ENCODE assay signal across 8 mouse cellular contexts in the genomic region with DNA sequence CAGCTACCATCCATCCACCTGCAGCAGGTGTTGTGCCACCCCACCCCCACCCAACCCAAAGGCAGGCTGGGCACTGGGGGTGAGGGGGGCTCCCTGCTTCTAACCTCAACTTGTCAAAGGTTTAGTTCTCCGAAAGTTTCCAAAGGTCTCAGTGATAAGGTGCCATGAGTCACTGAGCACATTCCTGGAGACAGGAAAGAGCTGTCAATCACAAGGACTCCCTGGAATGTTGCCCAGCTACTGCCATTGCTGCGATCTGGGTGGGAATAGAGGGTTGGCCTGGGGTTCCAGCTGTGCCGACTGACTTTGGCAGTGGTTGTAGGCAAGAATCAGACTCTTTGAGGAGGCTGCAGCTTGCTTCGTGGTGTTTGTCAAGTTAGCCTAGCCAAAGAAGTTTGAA. TPM values are rescaled to one million over a fixed set of nuclear protein-coding genes. Genes with fewer than 3 reads are reported as not detected.
DNase-seq lines count a peak whose midpoint lies in the region; ATAC-seq and TF ChIP-seq lines count a peak whose summit lies in the region.

No protein-coding gene starts in this region.

- no peak overlapping the region for H3K9ac ChIP-seq in forebrain, postnatal 0 days
- H3K9ac ChIP-seq in lung, postnatal 0 days (replicated peaks; ENCODE audit: low read depth) = no peak overlapping the region

- no peak for TF ChIP-seq CTCF in forebrain, postnatal 0 days (IDR thresholded peaks at IDR 0.05; ENCODE audit: low read depth)
- no peak for TF ChIP-seq CTCF in kidney, adult 2 months (conservative IDR thresholded peaks at IDR 0.05; ENCODE audit: insufficient read depth, insufficient read length, low read depth, low read length)
- TF ChIP-seq CTCF in lung, postnatal 0 days (IDR thresholded peaks at IDR 0.05) = no peak
- TF ChIP-seq CTCF in thymus, adult 2 months (IDR thresholded peaks at IDR 0.05; ENCODE audit: borderline replicate concordance, control insufficient read depth, extremely low read depth, insufficient read depth, low read length, poor library complexity) = no peak

- no peaks in the 10 kb centered on the region for H3K9me3 ChIP-seq in forebrain, postnatal 0 days (ENCODE audit: low read length)
- H3K9me3 ChIP-seq in lung, postnatal 0 days (ENCODE audit: low read length) = no peaks in the 10 kb centered on the region

- WGBS in forebrain, postnatal 0 days = 32% methylated on average over 4 of the region's 4 CpGs
- 16% methylated on average over 4 of the region's 4 CpGs for WGBS in kidney, adult 2 months
- 16% methylated on average over 4 of the region's 4 CpGs for WGBS in lung, postnatal 0 days
- WGBS in thymus, adult 2 months = 74% methylated on average over 4 of the region's 4 CpGs

- H3K27me3 ChIP-seq in forebrain, postnatal 0 days (ENCODE audit: insufficient read depth, low read length) = no peaks in the 10 kb centered on the region
- no peaks in the 10 kb centered on the region for H3K27me3 ChIP-seq in kidney, adult 2 months (replicated peaks; ENCODE audit: control insufficient read depth, insufficient read depth, low read length)
- no peaks in the 10 kb centered on the region for H3K27me3 ChIP-seq in lung, postnatal 0 days (replicated peaks; ENCODE audit: insufficient read depth, low read length)
- no peaks in the 10 kb centered on the region for H3K27me3 ChIP-seq in thymus, adult 2 months (ENCODE audit: control insufficient read depth, insufficient read depth, low read length)

- H3K4me3 ChIP-seq in forebrain, postnatal 0 days (ENCODE audit: low read depth, low read length) = peak overlapping the region; percentile 98
- H3K4me3 ChIP-seq in kidney, adult 2 months (ENCODE audit: insufficient read depth, low read depth, low read length) = peak overlapping the region; percentile 87
- H3K4me3 ChIP-seq in lung, postnatal 0 days (ENCODE audit: low read depth, low read length) = 0 out of 2 replicates have a peak overlapping the region, but pooled peaks have one; percentile 89
- no peak overlapping the region for H3K4me3 ChIP-seq in thymus, adult 2 months (ENCODE audit: control insufficient read depth, insufficient read depth, low read length)

- H3K4me2 ChIP-seq in forebrain, postnatal 0 days (ENCODE audit: low read depth) = peak overlapping the region; percentile 54
- H3K4me2 ChIP-seq in lung, postnatal 0 days (replicated peaks; ENCODE audit: low read depth, low read length) = peak overlapping the region; percentile 97

- TF ChIP-seq EP300 in lung, postnatal 0 days (IDR thresholded peaks at IDR 0.05) = no peak

- H3K36me3 ChIP-seq in forebrain, postnatal 0 days (ENCODE audit: insufficient read depth) = peaks cover 4% of the 10 kb centered on the region
- H3K36me3 ChIP-seq in kidney, adult 2 months (ENCODE audit: control insufficient read depth, insufficient read depth, low read length) = no peaks in the 10 kb centered on the region
- no peaks in the 10 kb centered on the region for H3K36me3 ChIP-seq in lung, postnatal 0 days (ENCODE audit: insufficient read depth, low read length)
- no peaks in the 10 kb centered on the region for H3K36me3 ChIP-seq in thymus, adult 2 months (ENCODE audit: control insufficient read depth, insufficient read depth, low read length)

- no peak for TF ChIP-seq POLR2A in kidney, adult 2 months (IDR thresholded peaks at IDR 0.05; ENCODE audit: low read depth, low read length)
- TF ChIP-seq POLR2A in thymus, adult 2 months (IDR thresholded peaks at IDR 0.05; ENCODE audit: control insufficient read depth, extremely low read depth, insufficient read depth, low read length, poor library complexity) = no peak

- H3K27ac ChIP-seq in forebrain, postnatal 0 days (ENCODE audit: low read depth, low read length) = no peak overlapping the region
- peak overlapping the region; percentile 48 for H3K27ac ChIP-seq in kidney, adult 2 months (ENCODE audit: insufficient read depth, low read depth, low read length)
- no peak overlapping the region for H3K27ac ChIP-seq in lung, postnatal 0 days (ENCODE audit: low read length)
- H3K27ac ChIP-seq in thymus, adult 2 months (ENCODE audit: control insufficient read depth, insufficient read depth, low read length) = no peak overlapping the region

- H3K4me1 ChIP-seq in forebrain, postnatal 0 days (ENCODE audit: insufficient read depth) = peaks cover 33% of the 10 kb centered on the region
- peaks cover 36% of the 10 kb centered on the region for H3K4me1 ChIP-seq in kidney, adult 2 months (ENCODE audit: control insufficient read depth, insufficient read depth, low read length)
- peaks cover 20% of the 10 kb centered on the region for H3K4me1 ChIP-seq in lung, postnatal 0 days (ENCODE audit: insufficient read depth, low read depth, low read length)
- peaks cover 39% of the 10 kb centered on the region for H3K4me1 ChIP-seq in thymus, adult 2 months (replicated peaks; ENCODE audit: control insufficient read depth, insufficient read depth, low read length)

- no peak for ATAC-seq in forebrain, postnatal 0 days
- 0 out of 2 replicates have a peak, but pooled peaks have one; percentile 18 for ATAC-seq in lung, postnatal 0 days
- no peak for ATAC-seq in cerebellum, adult (ENCODE audit: insufficient number of reproducible peaks, low FRiP score, low TSS enrichment)

- DNase-seq in urinary bladder, postnatal 14 days (ENCODE audit: low spot score) = peak; percentile 62
- no peak for DNase-seq in urinary bladder, postnatal 36 days (ENCODE audit: low spot score in 2 of 2)
- DNase-seq in forebrain, postnatal 0 days = peak; percentile 33
- DNase-seq in kidney, adult 2 months = peak; percentile 90
- peak; percentile 83 for DNase-seq in lung, postnatal 0 days (ENCODE audit: low spot score)
- DNase-seq in c-Kit-positive CD71-positive TER-119-positive erythroid progenitor cells, embryonic 14.5 days (ENCODE audit: low spot score) = no peak
- DNase-seq in thymus, adult 2 months = no peak

RNA-seq across cellular contexts. Expression of a gene that starts 2.7 kb away (rescaled TPM):
- 72.2 and 101 TPM in 2 replicates for total RNA-seq in forebrain, postnatal 0 days (2014; rRNA removed)
- polyA plus RNA-seq in forebrain, postnatal 0 days (2015; fragmentation: Nextera tagmentation; extraction: Ambion mirVana) = 89.5 and 139 TPM in 2 replicates
- 277 and 336 TPM in 2 replicates for polyA plus RNA-seq in kidney, adult 2 months (2012; rRNA removed)
- polyA plus RNA-seq in lung, postnatal 0 days (2015; fragmentation: Nextera tagmentation; extraction: Ambion mirVana) = 92.6 and 119 TPM in 2 replicates
- 141 and 179 TPM in 2 replicates for polyA plus RNA-seq in thymus, adult 2 months (2012; rRNA removed)

Comparison
In these comparisons a context has a peak if more than half of its experiments do, and no peak if none do; other contexts are left out.
1. DNase-seq: peak in urinary bladder, postnatal 14 days (single experiment), forebrain, postnatal 0 days (single experiment), kidney, adult 2 months (single experiment) and lung, postnatal 0 days (single experiment); none in urinary bladder, postnatal 36 days (0 of 2), c-Kit-positive CD71-positive TER-119-positive erythroid progenitor cells, embryonic 14.5 days (single experiment) and thymus, adult 2 months (single experiment).